16 mouse cellular contexts compared by ENCODE assay signal in genomic region chr2:37518561-37519285, GRCm38 (mm10). TPM values are rescaled to one million over a fixed set of nuclear protein-coding genes. Genes with fewer than 3 reads are reported as not detected.
A peak's percentile ranks its signal among the peaks of the same experiment; 100 is the strongest.
DNase-seq lines count a peak whose midpoint lies in the region; ATAC-seq and TF ChIP-seq lines count a peak whose summit lies in the region.
"Had no signal": no experiment of that assay in that cellular context is flagged by ENCODE, and none has a peak within 500 bp of the region (broad histone marks: within the 10 kb centered on the region; RNA-seq: fewer than 3 reads in every experiment).

No protein-coding gene starts in this region.

- H3K4me1 ChIP-seq in forebrain, embryonic 15.5 days, result peaks cover 44% of the 10 kb centered on the region
- no peaks in the 10 kb centered on the region; the same call in 1 of the 2 replicates for H3K4me1 ChIP-seq in forebrain, embryonic 11.5 days (replicated peaks; ENCODE audit: control insufficient read depth, insufficient read depth, low read length)
- H3K4me1 ChIP-seq in lung, postnatal 0 days (ENCODE audit: insufficient read depth, low read depth, low read length), result no peaks in the 10 kb centered on the region
- H3K4me1 ChIP-seq in intestine, embryonic 16.5 days (ENCODE audit: control insufficient read depth, insufficient read depth, low read length), result peaks cover 3% of the 10 kb centered on the region; the same call in 1 of the 2 replicates
- peaks cover 7% of the 10 kb centered on the region; the same call in 1 of the 2 replicates for H3K4me1 ChIP-seq in stomach, embryonic 16.5 days (ENCODE audit: control insufficient read depth, insufficient read depth, low read length)

- H3K27me3 ChIP-seq in forebrain, embryonic 15.5 days, result no peaks in the 10 kb centered on the region
- H3K27me3 ChIP-seq in forebrain, embryonic 11.5 days (ENCODE audit: control insufficient read depth, insufficient read depth, low read length), result no peaks in the 10 kb centered on the region
- H3K27me3 ChIP-seq in lung, postnatal 0 days (replicated peaks; ENCODE audit: insufficient read depth, low read length), result no peaks in the 10 kb centered on the region
- no peaks in the 10 kb centered on the region for H3K27me3 ChIP-seq in intestine, embryonic 16.5 days (replicated peaks; ENCODE audit: control insufficient read depth, insufficient read depth, low read length)
- no peaks in the 10 kb centered on the region for H3K27me3 ChIP-seq in stomach, embryonic 16.5 days (ENCODE audit: control insufficient read depth, insufficient read depth, low read length)
- H3K27me3 ChIP-seq: limb, embryonic 13.5 days; Patski had no signal

- peak overlapping the region; percentile 44 for H3K4me3 ChIP-seq in forebrain, embryonic 15.5 days
- no peak overlapping the region for H3K4me3 ChIP-seq in forebrain, embryonic 11.5 days (ENCODE audit: low read depth, low read length)
- H3K4me3 ChIP-seq in lung, postnatal 0 days (ENCODE audit: low read depth, low read length), result no peak overlapping the region
- H3K4me3 ChIP-seq in intestine, embryonic 16.5 days (ENCODE audit: low read length), result no peak overlapping the region
- H3K4me3 ChIP-seq in stomach, embryonic 16.5 days (replicated peaks; ENCODE audit: low read length), result no peak overlapping the region
- H3K4me3 ChIP-seq: limb, embryonic 13.5 days had no signal

- no peak for ATAC-seq in forebrain, embryonic 15.5 days (replicated peaks)
- no peak for ATAC-seq in forebrain, embryonic 11.5 days (replicated peaks; ENCODE audit: low FRiP score)
- ATAC-seq in lung, postnatal 0 days, result peak; percentile 49
- ATAC-seq in intestine, embryonic 16.5 days, result peak; percentile 66
- ATAC-seq in stomach, embryonic 16.5 days (ENCODE audit: insufficient read depth, low FRiP score), result peak; percentile 68; the same call in 1 of the 2 replicates
- ATAC-seq: Patski had no signal

- TF ChIP-seq EP300 in lung, postnatal 0 days (IDR thresholded peaks at IDR 0.05), result no peak

- H3K9ac ChIP-seq in forebrain, embryonic 15.5 days (replicated peaks), result no peak overlapping the region
- no peak overlapping the region for H3K9ac ChIP-seq in forebrain, embryonic 11.5 days (ENCODE audit: low read length)
- H3K9ac ChIP-seq in lung, postnatal 0 days (replicated peaks; ENCODE audit: low read depth), result no peak overlapping the region
- no peak overlapping the region for H3K9ac ChIP-seq in intestine, embryonic 16.5 days (ENCODE audit: low read depth, low read length)
- no peak overlapping the region for H3K9ac ChIP-seq in stomach, embryonic 16.5 days (ENCODE audit: low read length)
- H3K9ac ChIP-seq: limb, embryonic 13.5 days had no signal

- TF ChIP-seq CTCF in lung, postnatal 0 days (IDR thresholded peaks at IDR 0.05), result no peak

- 73% methylated on average over 4 of the region's 4 CpGs for WGBS in forebrain, embryonic 15.5 days
- WGBS in forebrain, embryonic 11.5 days, result 94% methylated on average over 4 of the region's 4 CpGs
- WGBS in lung, postnatal 0 days, result 68% methylated on average over 4 of the region's 4 CpGs
- 63% methylated on average over 4 of the region's 4 CpGs for WGBS in intestine, embryonic 16.5 days
- 47% methylated on average over 4 of the region's 4 CpGs for whole genome bisulfite sequencing in stomach, embryonic 16.5 days

- peaks cover under 1% of the 10 kb centered on the region; the same call in 1 of the 2 replicates for H3K36me3 ChIP-seq in forebrain, embryonic 15.5 days
- H3K36me3 ChIP-seq in forebrain, embryonic 11.5 days (ENCODE audit: control insufficient read depth, insufficient read depth, low read length), result no peaks in the 10 kb centered on the region
- no peaks in the 10 kb centered on the region; the same call in 1 of the 2 replicates for H3K36me3 ChIP-seq in lung, postnatal 0 days (ENCODE audit: insufficient read depth, low read length)
- H3K36me3 ChIP-seq in intestine, embryonic 16.5 days (ENCODE audit: control insufficient read depth, insufficient read depth, low read length), result no peaks in the 10 kb centered on the region
- H3K36me3 ChIP-seq in stomach, embryonic 16.5 days (ENCODE audit: control insufficient read depth, insufficient read depth, low read length), result no peaks in the 10 kb centered on the region

- no peak for DNase-seq in forebrain, embryonic 11.5 days (ENCODE audit: low spot score)
- DNase-seq in lung, postnatal 0 days (ENCODE audit: low spot score), result peak; percentile 9
- no peak for DNase-seq in lung, adult 18-20 months
- no peak for DNase-seq in adrenal gland, postnatal 25 days
- DNase-seq in adrenal gland, adult 18-20 months (ENCODE audit: low spot score in 2 of 2), result no peak
- DNase-seq: cerebellum, adult 9-10 months; embryo, embryonic 11 days; heart, postnatal 10 days; kidney, adult 18-20 months; right cerebral cortex, postnatal 14 days; thymus, postnatal 14 days had no signal

- H3K4me2 ChIP-seq in forebrain, embryonic 15.5 days (replicated peaks), result peak overlapping the region; percentile 55
- no peak overlapping the region for H3K4me2 ChIP-seq in forebrain, embryonic 11.5 days (ENCODE audit: low read depth, low read length, severe bottlenecking)
- no peak overlapping the region for H3K4me2 ChIP-seq in lung, postnatal 0 days (replicated peaks; ENCODE audit: low read depth, low read length)
- no peak overlapping the region for H3K4me2 ChIP-seq in intestine, embryonic 16.5 days (ENCODE audit: low read depth, low read length)
- no peak overlapping the region for H3K4me2 ChIP-seq in stomach, embryonic 16.5 days (ENCODE audit: low read depth, low read length)
- H3K4me2 ChIP-seq: limb, embryonic 13.5 days had no signal

- H3K27ac ChIP-seq in forebrain, embryonic 15.5 days (replicated peaks), result peak overlapping the region; percentile 87; the same call in 1 of the 2 replicates
- no peak overlapping the region for H3K27ac ChIP-seq in forebrain, embryonic 11.5 days (ENCODE audit: low read depth, low read length)
- no peak overlapping the region for H3K27ac ChIP-seq in lung, postnatal 0 days (ENCODE audit: low read length)
- H3K27ac ChIP-seq in intestine, embryonic 16.5 days (ENCODE audit: low read length), result no peak overlapping the region
- no peak overlapping the region for H3K27ac ChIP-seq in stomach, embryonic 16.5 days (ENCODE audit: low read length)
- H3K27ac ChIP-seq: limb, embryonic 13.5 days had no signal

- no peaks in the 10 kb centered on the region for H3K9me3 ChIP-seq in forebrain, embryonic 15.5 days
- H3K9me3 ChIP-seq in forebrain, embryonic 11.5 days (ENCODE audit: control insufficient read depth, low read length), result no peaks in the 10 kb centered on the region
- H3K9me3 ChIP-seq in lung, postnatal 0 days (ENCODE audit: low read length), result no peaks in the 10 kb centered on the region
- no peaks in the 10 kb centered on the region for H3K9me3 ChIP-seq in intestine, embryonic 16.5 days (ENCODE audit: control insufficient read depth, low read length)
- no peaks in the 10 kb centered on the region for H3K9me3 ChIP-seq in stomach, embryonic 16.5 days (replicated peaks; ENCODE audit: control insufficient read depth, low read length)
- H3K9me3 ChIP-seq: limb, embryonic 13.5 days had no signal

RNA-seq across cellular contexts. Expression of gene Gpr21, which starts 2.6 kb away (rescaled TPM):
- polyA plus RNA-seq in forebrain, embryonic 15.5 days (2015; fragmentation: Nextera tagmentation; extraction: Ambion mirVana), result 20.3 and 22.9 TPM in 2 replicates
- polyA plus RNA-seq in forebrain, embryonic 11.5 days (2014; fragmentation: Nextera tagmentation; extraction: Ambion mirVana), result 2.8 and 3.4 TPM in 2 replicates
- polyA plus RNA-seq in lung, postnatal 0 days (2015; fragmentation: Nextera tagmentation; extraction: Ambion mirVana), result 0.94 and 1.5 TPM in 2 replicates
- 0.46 and 0.64 TPM in 2 replicates for polyA plus RNA-seq in intestine, embryonic 16.5 days (2015; fragmentation: Nextera tagmentation; extraction: Ambion mirVana)
- 1.0 and 1.4 TPM in 2 replicates for polyA plus RNA-seq in stomach, embryonic 16.5 days (2015; fragmentation: Nextera tagmentation; extraction: Ambion mirVana)
- total RNA-seq in adrenal gland, postnatal 25 days (2021), result 2.0 and 2.2 TPM in 2 replicates
- total RNA-seq in adrenal gland, adult 18-20 months (2021), result under 1 TPM; 0.80 to 0.89 TPM

Comparison
In these comparisons a context has a peak if more than half of its experiments do, and no peak if none do; other contexts are left out.
1. ATAC-seq: peak in lung, postnatal 0 days (single experiment), intestine, embryonic 16.5 days (single experiment) and stomach, embryonic 16.5 days (single experiment); none in forebrain, embryonic 15.5 days (single experiment) and forebrain, embryonic 11.5 days (single experiment).